Mouse (Mus musculus) left cerebral cortex, postnatal 36 days (tissue): ENCODE data around the gene Selenoh. TPM values are rescaled to one million over a fixed set of nuclear protein-coding genes. Genes with fewer than 3 reads are reported as not detected.

Source experiments
- DNase-seq, 2 experiments: peaks; one replicate each; pipeline ENCODE4 v3.0.0; 2021 to 2022; ENCODE audit warnings: low spot score in 2 of 2, mixed read lengths in 1 of 2
- intact Hi-C: fragments of 180-260 bp; cut with DNase I; formaldehyde crosslinking; loops from one replicate; pipeline ENCODE4 v1.15.1; 2025
- total RNA-seq, 2 experiments: library from RNA; stranded (reverse); gene quantifications; 2 replicates each; pipeline ENCODE4 v1.2.3; 2021

The Selenoh gene
- total RNA-seq, 2 experiments from 2014 or later = 35.5 to 41.2 TPM

- DNase-seq = no peak
- intact Hi-C loops = no loop called here
These were observed 33.0 kb downstream of the Selenoh start for GRCm38 (mm10) chr2:84637452-84638165.

- intact Hi-C loops = no loop called here
These were observed 34.3 kb downstream of the Selenoh start for GRCm38 (mm10) chr2:84636231-84636741.

GRCm38 (mm10) chr2:84635611-84636010 is 35.0 kb downstream of the Selenoh start:
- peak; percentile 59 to 69 for DNase-seq
- intact Hi-C loops = loop anchor here (2.0 kb wide), 1 partner anchor 13 kb away; no protein-coding TSS in a partner anchor

More at GRCm38 (mm10) chr2:84636231-84636741, 34.3 kb downstream of the Selenoh start:
- no peak for DNase-seq

- intact Hi-C loops = loop anchor here (2.0 kb wide), 1 partner anchor 14 kb away; no protein-coding TSS in a partner anchor
These were observed 35.6 kb downstream of the Selenoh start for GRCm38 (mm10) chr2:84634934-84635482.

GRCm38 (mm10) chr2:84634006-84634405 is 36.6 kb downstream of the Selenoh start:
- intact Hi-C loops = loop anchor here (2.0 kb wide), 1 partner anchor 15 kb away; no protein-coding TSS in a partner anchor
- no peak for DNase-seq

More at GRCm38 (mm10) chr2:84634934-84635482, 35.6 kb downstream of the Selenoh start:
- no peak for DNase-seq

GRCm38 (mm10) chr2:84632999-84633398 is 37.6 kb downstream of the Selenoh start:
- intact Hi-C loops = no loop called here

GRCm38 (mm10) chr2:84632001-84632400 is 38.6 kb downstream of the Selenoh start:
- no peak for DNase-seq
- intact Hi-C loops = no loop called here

More at GRCm38 (mm10) chr2:84632999-84633398, 37.6 kb downstream of the Selenoh start:
- DNase-seq = no peak

GRCm38 (mm10) chr2:84627036-84627435 is 43.5 kb downstream of the Selenoh start:
- intact Hi-C loops = no loop called here
- no peak for DNase-seq

GRCm38 (mm10) chr2:84626366-84626975 is 44.1 kb downstream of the Selenoh start:
- intact Hi-C loops = no loop called here
- DNase-seq = no peak

- DNase-seq = no peak
- intact Hi-C loops = no loop called here
These were observed 46.4 kb downstream of the Selenoh start for GRCm38 (mm10) chr2:84624201-84624600.

GRCm38 (mm10) chr2:84623428-84624119 is 47.0 kb downstream of the Selenoh start:
- intact Hi-C loops = no loop called here
- no peak for DNase-seq

- intact Hi-C loops = no loop called here
- no peak for DNase-seq
These were observed 47.9 kb downstream of the Selenoh start for GRCm38 (mm10) chr2:84622668-84623067.

- intact Hi-C loops = loop anchor here (5.0 kb wide), 1 partner anchor 33 kb away; the partner anchor contains the start of gene Ctnnd1
- DNase-seq = no peak
These were observed 50.8 kb downstream of the Selenoh start for GRCm38 (mm10) chr2:84619646-84620340.

Other genes starting within 250 kb of the Selenoh start
- 1 to 10 TPM; 6.1 TPM for gene Calcrl, start 245.4 kb downstream of the Selenoh start, total RNA-seq
- 1 to 10 TPM; 3.8 to 5.8 TPM for gene Tfpi, start 194.0 kb downstream of the Selenoh start, total RNA-seq
- gene Ctnnd1, start 20.0 kb downstream of the Selenoh start, total RNA-seq = 10 to 100 TPM; 56.8 to 66.1 TPM
- gene Btbd18, start 11.7 kb downstream of the Selenoh start, total RNA-seq = not detected
- gene Gm28635, start 7.3 kb upstream of the Selenoh start, total RNA-seq = 1 to 10 TPM; 6.0 to 8.1 TPM
- gene Med19, start 7.6 kb upstream of the Selenoh start, total RNA-seq = 10 to 100 TPM; 27.2 to 31.9 TPM
- gene Tmx2, start 8.4 kb upstream of the Selenoh start, total RNA-seq = 100 to 1,000 TPM; 223 to 252 TPM
- 10 to 100 TPM; 42.1 to 48.9 TPM for gene Zdhhc5, start 44.4 kb upstream of the Selenoh start, total RNA-seq
- 10 to 100 TPM in 1 of 2 experiments, 1 to 10 TPM in 1; 6.6 to 10.5 TPM for gene Clp1, start 56.6 kb upstream of the Selenoh start, total RNA-seq
- gene Ypel4, start 63.3 kb upstream of the Selenoh start, total RNA-seq = 10 to 100 TPM; 65.8 to 94.6 TPM
- gene Gm19426, start 72.9 kb upstream of the Selenoh start, total RNA-seq = 1 to 10 TPM; 1.2 to 1.7 TPM
- 1 to 10 TPM; 5.3 to 7.7 TPM for gene Serping1, start 104.7 kb upstream of the Selenoh start, total RNA-seq
- gene Ube2l6, start 128.1 kb upstream of the Selenoh start, total RNA-seq = 1 to 10 TPM; 5.2 to 5.5 TPM
- not detected for gene Smtnl1, start 151.9 kb upstream of the Selenoh start, total RNA-seq
- 10 to 100 TPM; 53.8 to 55.9 TPM for gene Timm10, start 156.2 kb upstream of the Selenoh start, total RNA-seq
- gene Slc43a1, start 168.1 kb upstream of the Selenoh start, total RNA-seq = under 1 TPM; 0.25 to 0.32 TPM
- gene Rtn4rl2, start 215.9 kb upstream of the Selenoh start, total RNA-seq = 10 to 100 TPM; 90.0 to 92.0 TPM